Mouse (Mus musculus) megakaryocyte, embryonic 14.5 days (primary cell): ENCODE results near the gene Dctn2.
"Not testable (repeated sequence)": the region's sequence is repeated elsewhere in the genome, so short reads cannot be mapped to it uniquely, and the experiment has no call there.

ENCODE experiments used
- FLI1 ChIP-seq: IDR thresholded peaks from 2 replicates; pipeline ENCODE4 v1.6.1; 2012; ENCODE audit warnings: low read length, inconsistent platforms, mixed read lengths
- GATA1 ChIP-seq: IDR thresholded peaks from 3 replicates; pipeline ENCODE4 v1.6.1; 2012; ENCODE audit warnings: mixed read lengths, low read length, inconsistent platforms, borderline replicate concordance

- not testable (repeated sequence) for TF ChIP-seq GATA1, FLI1
These were observed 43.0 kb downstream of the Dctn2 start for GRCm38 (mm10) chr10:127309167-127309566.
